Mouse (Mus musculus): ENCODE measurements at regions not wholly inside any gene's neighbourhood (a gene's known extent, or its start where the extent isn't known, plus 50 kb on each side); places are given as distances from the start of the nearest gene placed in this dataset.
A peak's percentile ranks its signal among the peaks of the same experiment; 100 is the strongest.

GRCm38 (mm10) chr4:152850147-152850546, 372.5 kb upstream of the Kcnab2 start:
- Histone ChIP-seq H3K36me3 (ENCODE audit: control insufficient read depth, insufficient read depth, low read length) (no peaks in the 10 kb centered on the region), H3K4me1 (replicated peaks; ENCODE audit: control insufficient read depth, insufficient read depth, low read length) (no peaks in the 10 kb centered on the region; the same call in 1 of the 2 replicates), H3K9me3 (ENCODE audit: control insufficient read depth, low read length) (no peaks in the 10 kb centered on the region), H3K4me2 (ENCODE audit: low read depth, low read length) (no peak overlapping the region), H3K27ac (ENCODE audit: low read length) (no peak overlapping the region), H3K27me3 (ENCODE audit: control insufficient read depth, insufficient read depth, low read depth, low read length) (no peaks in the 10 kb centered on the region), H3K9ac (ENCODE audit: low read length) (no peak overlapping the region), H3K4me3 (ENCODE audit: low read length) (no peak overlapping the region)
- 13% methylated on average over 9 of the region's 9 CpGs for WGBS
- ATAC-seq (ENCODE audit: low read depth), result peak; percentile 71

- WGBS, result 65% methylated on average over 8 of the region's 8 CpGs
- Histone ChIP-seq H3K27ac (ENCODE audit: low read length) (no peak overlapping the region), H3K27me3 (ENCODE audit: control insufficient read depth, insufficient read depth, low read depth, low read length) (no peaks in the 10 kb centered on the region), H3K4me2 (ENCODE audit: low read depth, low read length) (no peak overlapping the region), H3K36me3 (ENCODE audit: control insufficient read depth, insufficient read depth, low read length) (no peaks in the 10 kb centered on the region), H3K9ac (ENCODE audit: low read length) (no peak overlapping the region), H3K4me1 (replicated peaks; ENCODE audit: control insufficient read depth, insufficient read depth, low read length) (no peaks in the 10 kb centered on the region), H3K9me3 (ENCODE audit: control insufficient read depth, low read length) (no peaks in the 10 kb centered on the region; the same call in 1 of the 2 replicates), H3K4me3 (ENCODE audit: low read length) (no peak overlapping the region)
- ATAC-seq (ENCODE audit: low read depth), result no peak
These were observed 358.4 kb upstream of the Kcnab2 start for GRCm38 (mm10) chr4:152836080-152836479.

GRCm38 (mm10) chr4:152834421-152835110, 356.9 kb upstream of the Kcnab2 start:
- Histone ChIP-seq H3K4me2 (ENCODE audit: low read depth, low read length) (no peak overlapping the region), H3K4me1 (replicated peaks; ENCODE audit: control insufficient read depth, insufficient read depth, low read length) (no peaks in the 10 kb centered on the region)

GRCm38 (mm10) chr4:152833411-152834310, 356.0 kb upstream of the Kcnab2 start:
- no peaks in the 10 kb centered on the region; the same call in 1 of the 2 replicates for H3K9me3 ChIP-seq (ENCODE audit: control insufficient read depth, low read length)
- no peak overlapping the region for H3K4me3 ChIP-seq (ENCODE audit: low read length)
- no peak for ATAC-seq (ENCODE audit: low read depth)

More at GRCm38 (mm10) chr4:152834421-152835110, 356.9 kb upstream of the Kcnab2 start:
- no peaks in the 10 kb centered on the region; the same call in 1 of the 2 replicates for H3K9me3 ChIP-seq (ENCODE audit: control insufficient read depth, low read length)
- H3K36me3 ChIP-seq (ENCODE audit: control insufficient read depth, insufficient read depth, low read length), result no peaks in the 10 kb centered on the region
- no peak overlapping the region for H3K27ac ChIP-seq (ENCODE audit: low read length)
- H3K9ac ChIP-seq (ENCODE audit: low read length), result no peak overlapping the region
- no peak overlapping the region for H3K4me3 ChIP-seq (ENCODE audit: low read length)
- 68% methylated on average over 11 of the region's 11 CpGs for WGBS
- ATAC-seq (ENCODE audit: low read depth), result no peak
- no peaks in the 10 kb centered on the region for H3K27me3 ChIP-seq (ENCODE audit: control insufficient read depth, insufficient read depth, low read depth, low read length)

GRCm38 (mm10) chr4:152832757-152833363, 355.2 kb upstream of the Kcnab2 start:
- H3K36me3 ChIP-seq (ENCODE audit: control insufficient read depth, insufficient read depth, low read length), result no peaks in the 10 kb centered on the region
- no peaks in the 10 kb centered on the region for H3K27me3 ChIP-seq (ENCODE audit: control insufficient read depth, insufficient read depth, low read depth, low read length)
- ATAC-seq (ENCODE audit: low read depth), result no peak
- no peaks in the 10 kb centered on the region for H3K4me1 ChIP-seq (replicated peaks; ENCODE audit: control insufficient read depth, insufficient read depth, low read length)
- H3K4me2 ChIP-seq (ENCODE audit: low read depth, low read length), result no peak overlapping the region
- H3K9ac ChIP-seq (ENCODE audit: low read length), result no peak overlapping the region
- WGBS, result 82% methylated on average over 10 of the region's 10 CpGs
- peaks cover 6% of the 10 kb centered on the region for H3K9me3 ChIP-seq (ENCODE audit: control insufficient read depth, low read length)
- no peak overlapping the region for H3K27ac ChIP-seq (ENCODE audit: low read length)
- no peak overlapping the region for H3K4me3 ChIP-seq (ENCODE audit: low read length)

More at GRCm38 (mm10) chr4:152833411-152834310, 356.0 kb upstream of the Kcnab2 start:
- no peaks in the 10 kb centered on the region for H3K4me1 ChIP-seq (replicated peaks; ENCODE audit: control insufficient read depth, insufficient read depth, low read length)
- H3K27ac ChIP-seq (ENCODE audit: low read length), result no peak overlapping the region
- 61% methylated on average over 23 of the region's 23 CpGs for WGBS
- H3K36me3 ChIP-seq (ENCODE audit: control insufficient read depth, insufficient read depth, low read length), result no peaks in the 10 kb centered on the region
- no peak overlapping the region for H3K9ac ChIP-seq (ENCODE audit: low read length)
- H3K4me2 ChIP-seq (ENCODE audit: low read depth, low read length), result no peak overlapping the region
- H3K27me3 ChIP-seq (ENCODE audit: control insufficient read depth, insufficient read depth, low read depth, low read length), result no peaks in the 10 kb centered on the region

- no peaks in the 10 kb centered on the region for H3K4me1 ChIP-seq (replicated peaks; ENCODE audit: control insufficient read depth, insufficient read depth, low read length)
- 15% methylated on average over 9 of the region's 12 CpGs for WGBS
These were observed 347.5 kb upstream of the Kcnab2 start for GRCm38 (mm10) chr4:152825185-152825584.

GRCm38 (mm10) chr4:152816139-152816757, 338.6 kb upstream of the Kcnab2 start:
- Histone ChIP-seq H3K4me3 (ENCODE audit: low read length) (no peak overlapping the region), H3K4me2 (ENCODE audit: low read depth, low read length) (no peak overlapping the region), H3K27me3 (ENCODE audit: control insufficient read depth, insufficient read depth, low read depth, low read length) (no peaks in the 10 kb centered on the region), H3K9ac (ENCODE audit: low read length) (no peak overlapping the region), H3K27ac (ENCODE audit: low read length) (no peak overlapping the region), H3K4me1 (replicated peaks; ENCODE audit: control insufficient read depth, insufficient read depth, low read length) (no peaks in the 10 kb centered on the region), H3K36me3 (ENCODE audit: control insufficient read depth, insufficient read depth, low read length) (no peaks in the 10 kb centered on the region), H3K9me3 (ENCODE audit: control insufficient read depth, low read length) (no peaks in the 10 kb centered on the region; the same call in 1 of the 2 replicates)
- no peak for ATAC-seq (ENCODE audit: low read depth)
- 48% methylated on average over 17 of the region's 17 CpGs for WGBS

More at GRCm38 (mm10) chr4:152825185-152825584, 347.5 kb upstream of the Kcnab2 start:
- Histone ChIP-seq H3K27ac (ENCODE audit: low read length) (no peak overlapping the region), H3K27me3 (ENCODE audit: control insufficient read depth, insufficient read depth, low read depth, low read length) (no peaks in the 10 kb centered on the region), H3K9me3 (ENCODE audit: control insufficient read depth, low read length) (peaks cover 10% of the 10 kb centered on the region), H3K4me3 (ENCODE audit: low read length) (no peak overlapping the region), H3K36me3 (ENCODE audit: control insufficient read depth, insufficient read depth, low read length) (no peaks in the 10 kb centered on the region), H3K9ac (ENCODE audit: low read length) (no peak overlapping the region), H3K4me2 (ENCODE audit: low read depth, low read length) (no peak overlapping the region)
- no peak for ATAC-seq (ENCODE audit: low read depth)

GRCm38 (mm10) chr4:152806611-152807010, 328.9 kb upstream of the Kcnab2 start:
- Histone ChIP-seq H3K27me3 (ENCODE audit: control insufficient read depth, insufficient read depth, low read depth, low read length) (no peaks in the 10 kb centered on the region), H3K9me3 (ENCODE audit: control insufficient read depth, low read length) (no peaks in the 10 kb centered on the region), H3K4me3 (ENCODE audit: low read length) (no peak overlapping the region), H3K4me1 (replicated peaks; ENCODE audit: control insufficient read depth, insufficient read depth, low read length) (no peaks in the 10 kb centered on the region), H3K27ac (ENCODE audit: low read length) (no peak overlapping the region), H3K9ac (ENCODE audit: low read length) (no peak overlapping the region), H3K36me3 (ENCODE audit: control insufficient read depth, insufficient read depth, low read length) (no peaks in the 10 kb centered on the region), H3K4me2 (ENCODE audit: low read depth, low read length) (no peak overlapping the region)
- ATAC-seq (ENCODE audit: low read depth), result no peak
- 76% methylated on average over 7 of the region's 7 CpGs for WGBS
